Mouse (Mus musculus) ES-E14 (cell line): Measurements from ENCODE around the gene Dexi. TPM values are rescaled to one million over a fixed set of nuclear protein-coding genes. Genes with fewer than 3 reads are reported as not detected.

Source experiments
- DNase-seq: peaks from one replicate; pipeline ENCODE4 v3.0.0-alpha.2; 2013; ENCODE audit warnings: low read depth, low spot score
- H3K27ac ChIP-seq: 2 replicates; pipeline ENCODE4 v1.5.1; 2012; ENCODE audit warnings: low read depth, mild to moderate bottlenecking, low read length, moderate library complexity, mixed read lengths; ENCODE audit not compliant: poor library complexity, insufficient read depth, severe bottlenecking
- H3K36me3 ChIP-seq: 2 replicates; pipeline ENCODE4 v1.6.1; 2012; ENCODE audit warnings: mild to moderate bottlenecking, low read length, moderate library complexity, mixed read lengths; ENCODE audit not compliant: control insufficient read depth, poor library complexity, insufficient read depth, severe bottlenecking
- H3K4me1 ChIP-seq, 2 experiments: fragments of 150-350 bp in 1 of 2; sonication (generic) in 1 of 2; 2 replicates each; pipeline ENCODE4 v1.6.1; 2012; ENCODE audit warnings: low read length in 2 of 2, mild to moderate bottlenecking in 1 of 2, mixed read lengths in 1 of 2; ENCODE audit not compliant: control insufficient read depth in 2 of 2, insufficient read depth in 2 of 2, poor library complexity in 1 of 2
- H3K4me3 ChIP-seq, 2 experiments: fragments of 150-350 bp in 1 of 2; sonication (generic) in 1 of 2; 2 replicates each; pipeline ENCODE4 v1.5.1; 2012; ENCODE audit warnings: low read length in 2 of 2, low read depth in 1 of 2, mild to moderate bottlenecking in 1 of 2, mixed read lengths in 1 of 2; ENCODE audit not compliant: insufficient read depth in 1 of 2, poor library complexity in 1 of 2, severe bottlenecking in 1 of 2
- H3K9ac ChIP-seq: 2 replicates; pipeline ENCODE4 v1.6.1; 2012; ENCODE audit warnings: low read depth, mild to moderate bottlenecking, low read length, mixed read lengths; ENCODE audit not compliant: poor library complexity, insufficient read depth, severe bottlenecking
- H3K9me3 ChIP-seq: fragments of 150-350 bp; sonication (generic); 2 replicates; pipeline ENCODE4 v1.6.1; 2012; ENCODE audit warnings: low read depth, mild to moderate bottlenecking, low read length; ENCODE audit not compliant: control insufficient read depth, insufficient read depth
- CHD2 ChIP-seq: IDR thresholded peaks from 2 replicates; pipeline ENCODE4 v1.6.1; 2014; ENCODE audit warnings: mild to moderate bottlenecking, low read depth, low read length, inconsistent platforms
- HCFC1 ChIP-seq: IDR thresholded peaks from 2 replicates; pipeline ENCODE4 v1.6.1; 2012; ENCODE audit warnings: low read length, inconsistent platforms, borderline replicate concordance; ENCODE audit not compliant: insufficient read depth
- MAFK ChIP-seq: IDR thresholded peaks from 2 replicates; pipeline ENCODE4 v1.6.1; 2014; ENCODE audit warnings: mild to moderate bottlenecking, low read depth, low read length, inconsistent platforms; ENCODE audit not compliant: insufficient read depth
- ZC3H11A ChIP-seq: IDR thresholded peaks from 2 replicates; pipeline ENCODE4 v1.6.1; 2012; ENCODE audit warnings: low read depth, mild to moderate bottlenecking, inconsistent platforms, low read length, borderline replicate concordance
- ZNF384 ChIP-seq: IDR thresholded peaks from 2 replicates; pipeline ENCODE4 v1.6.1; 2012; ENCODE audit warnings: low read depth, low read length, inconsistent platforms
- in situ Hi-C, 2 experiments: fragments of 600-800 bp; cut with MboI; formaldehyde crosslinking; loops; one replicate each; pipeline ENCODE4 v1.15.1; 2025; ENCODE audit warnings: low sequenced_read_pairs in 2 of 2, inconsistent platforms in 1 of 2; ENCODE audit not compliant: unreplicated experiment in 2 of 2
- total RNA-seq: library from RNA; depleted of rRNA; stranded (reverse); fragments of 300-350 nt; gene quantifications from 2 replicates; pipeline ENCODE4 v1.2.3, GENCODE M21; 2012

The Dexi gene
- total RNA-seq, 1 experiment: 5.8 TPM

DNA sequence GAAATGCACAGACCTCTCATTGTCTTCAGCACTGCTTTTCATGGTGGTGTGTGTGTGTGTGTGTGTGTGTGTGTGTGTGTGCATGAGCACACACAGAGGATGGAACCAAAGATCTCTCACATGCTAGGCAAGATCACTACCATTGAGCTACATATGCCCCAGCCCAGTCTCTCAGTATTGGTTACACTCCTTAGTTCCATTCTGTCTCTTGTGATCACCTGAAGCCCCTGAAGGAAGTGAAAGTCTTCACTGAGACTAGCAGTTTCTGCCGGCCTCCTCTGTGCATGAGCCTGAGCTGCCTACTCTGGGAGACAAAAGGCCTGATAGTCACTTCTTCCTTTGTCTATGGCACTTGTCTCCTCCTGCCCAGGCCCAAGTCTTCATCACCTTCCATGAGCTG, 43.7 kb downstream of the Dexi start:
- Histone ChIP-seq H3K36me3 (no peaks in the 10 kb centered on the region), H3K27ac (no peak overlapping the region), H3K9me3 (no peaks in the 10 kb centered on the region), H3K4me3 (no peak overlapping the region), H3K9ac (no peak overlapping the region), H3K4me1 (no peaks in the 10 kb centered on the region)
- in situ Hi-C loops: no loop called here
- DNase-seq: no peak
- TF ChIP-seq ZNF384 (no peak), CHD2 (no peak), ZC3H11A (no peak), MAFK (no peak), HCFC1 (no peak)

DNA sequence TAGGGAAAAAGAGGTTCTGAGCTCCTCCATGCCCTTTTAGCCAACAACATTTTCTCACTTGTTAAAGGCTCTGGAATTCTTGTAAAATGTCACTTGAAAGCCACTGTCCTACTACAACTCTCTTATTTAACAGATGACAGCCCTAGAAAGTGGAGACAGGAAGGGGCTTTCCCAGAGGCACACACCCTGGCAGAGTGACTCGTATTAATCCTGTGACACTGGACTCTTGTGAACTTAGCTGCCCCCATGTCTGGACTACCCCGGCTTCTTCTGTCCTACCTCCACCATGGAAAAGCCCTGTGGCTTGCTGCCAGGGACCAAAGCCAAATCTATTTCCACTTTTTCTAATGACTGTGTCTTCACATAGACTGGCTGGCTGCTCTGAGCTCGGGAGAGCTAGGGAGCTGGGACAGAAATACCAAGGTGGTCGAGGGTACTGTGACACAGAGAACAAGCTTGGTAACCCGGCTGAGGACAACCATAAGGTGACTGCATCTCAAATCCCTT, 44.7 kb downstream of the Dexi start:
- H3K4me1 ChIP-seq: no peaks in the 10 kb centered on the region
- H3K36me3 ChIP-seq: no peaks in the 10 kb centered on the region
- no peak for TF ChIP-seq ZC3H11A
- TF ChIP-seq MAFK: no peak
- TF ChIP-seq ZNF384: no peak
- no peak for TF ChIP-seq CHD2
- TF ChIP-seq HCFC1: no peak
- H3K4me3 ChIP-seq: no peak overlapping the region
- in situ Hi-C loops: no loop called here
- DNase-seq: no peak
- H3K9me3 ChIP-seq: no peaks in the 10 kb centered on the region
- H3K27ac ChIP-seq: no peak overlapping the region
- H3K9ac ChIP-seq: no peak overlapping the region

DNA sequence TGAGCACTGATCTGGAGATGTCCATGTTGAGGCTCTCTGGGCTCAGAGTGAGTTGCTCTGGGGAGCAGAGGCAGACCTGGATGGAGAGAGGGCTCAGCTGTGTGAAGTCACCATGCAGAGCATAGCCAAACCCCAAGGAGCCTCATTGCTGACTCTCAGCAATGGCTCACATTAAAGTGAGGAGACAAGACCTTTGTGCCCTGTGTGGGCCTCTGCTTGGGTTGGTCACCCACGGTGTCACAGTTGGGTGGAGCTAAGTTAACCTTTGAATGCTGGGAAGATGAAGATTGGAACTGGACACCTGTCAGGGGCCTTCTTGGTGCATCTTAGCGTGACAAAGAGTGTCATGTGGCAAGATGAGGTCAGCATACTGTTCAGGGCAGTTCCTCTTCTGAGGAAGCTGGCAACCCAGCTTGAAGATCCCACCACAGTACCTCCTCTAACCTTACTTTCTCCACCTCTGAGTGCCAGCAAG, 47.0 kb downstream of the Dexi start:
- no peak for DNase-seq
- in situ Hi-C loops: no loop called here
- H3K9me3 ChIP-seq: no peaks in the 10 kb centered on the region
- H3K4me1 ChIP-seq: no peaks in the 10 kb centered on the region
- no peak overlapping the region for H3K9ac ChIP-seq
- no peak overlapping the region for H3K4me3 ChIP-seq
- H3K27ac ChIP-seq: no peak overlapping the region
- no peak for TF ChIP-seq MAFK
- TF ChIP-seq CHD2: no peak
- no peak for TF ChIP-seq HCFC1
- no peak for TF ChIP-seq ZC3H11A
- TF ChIP-seq ZNF384: no peak
- H3K36me3 ChIP-seq: no peaks in the 10 kb centered on the region

DNA sequence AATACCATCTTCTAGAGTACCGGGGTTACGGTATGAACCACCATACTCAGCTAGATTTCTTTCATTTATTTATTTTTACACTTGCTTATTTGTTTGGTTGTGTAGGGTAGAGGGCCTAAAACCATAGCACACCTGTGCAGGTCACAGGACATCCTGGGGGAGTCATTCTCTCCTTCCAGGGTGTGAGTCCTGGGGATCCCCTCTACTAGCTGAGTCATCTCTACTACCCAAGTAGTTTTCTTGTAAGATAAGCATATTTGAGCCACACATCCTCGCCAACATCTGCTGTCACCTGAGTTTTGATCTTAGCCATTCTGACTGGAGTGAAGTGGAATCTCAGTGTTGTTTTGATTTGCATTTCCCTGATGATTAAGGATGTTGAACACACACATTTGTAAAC, 50.3 kb downstream of the Dexi start:
- no peak for DNase-seq
- no peak overlapping the region for H3K4me3 ChIP-seq
- H3K27ac ChIP-seq: no peak overlapping the region
- peaks cover 0 to 3% of the 10 kb centered on the region in 2 experiments; a peak in 1 of 4 replicates for H3K4me1 ChIP-seq
- TF ChIP-seq ZC3H11A (no peak), CHD2 (no peak), MAFK (no peak), ZNF384 (no peak), HCFC1 (no peak)
- H3K36me3 ChIP-seq: no peaks in the 10 kb centered on the region
- H3K9ac ChIP-seq: no peak overlapping the region
- in situ Hi-C loops: no loop called here
- H3K9me3 ChIP-seq: no peaks in the 10 kb centered on the region

DNA sequence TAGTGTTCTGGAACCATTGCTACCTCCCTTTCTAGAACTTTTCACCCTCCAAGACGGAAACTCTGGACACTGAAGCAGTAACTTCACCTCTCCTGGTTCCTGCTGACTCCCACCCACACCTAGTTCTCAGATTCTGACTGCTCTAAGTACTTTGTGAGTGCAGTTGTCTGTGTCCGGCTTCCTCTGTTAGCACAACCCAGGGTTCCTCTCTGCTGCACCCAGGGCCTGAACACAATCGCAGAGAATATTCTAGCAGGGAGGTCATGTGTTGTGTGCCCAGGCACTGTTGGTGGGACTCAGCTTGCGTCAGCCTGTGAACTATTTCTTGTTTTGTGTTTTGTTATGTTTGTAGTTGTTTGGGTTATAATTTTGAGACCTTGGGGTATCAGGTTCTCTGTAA, 51.1 kb downstream of the Dexi start:
- no peak overlapping the region for H3K9ac ChIP-seq
- no peaks in the 10 kb centered on the region for H3K9me3 ChIP-seq
- H3K36me3 ChIP-seq: no peaks in the 10 kb centered on the region
- in situ Hi-C loops: no loop called here
- no peak overlapping the region for H3K4me3 ChIP-seq
- no peak for TF ChIP-seq ZNF384
- no peak for TF ChIP-seq CHD2
- TF ChIP-seq MAFK: no peak
- TF ChIP-seq HCFC1: no peak
- TF ChIP-seq ZC3H11A: no peak
- DNase-seq: no peak
- H3K27ac ChIP-seq: no peak overlapping the region
- H3K4me1 ChIP-seq: peaks cover 0 to 3% of the 10 kb centered on the region in 2 experiments; a peak in 1 of 4 replicates
